Mouse (Mus musculus): ENCODE measurements at regions not wholly inside any gene's neighbourhood (a gene's known extent, or its start where the extent isn't known, plus 50 kb on each side); places are given as distances from the start of the nearest gene placed in this dataset.

DNA sequence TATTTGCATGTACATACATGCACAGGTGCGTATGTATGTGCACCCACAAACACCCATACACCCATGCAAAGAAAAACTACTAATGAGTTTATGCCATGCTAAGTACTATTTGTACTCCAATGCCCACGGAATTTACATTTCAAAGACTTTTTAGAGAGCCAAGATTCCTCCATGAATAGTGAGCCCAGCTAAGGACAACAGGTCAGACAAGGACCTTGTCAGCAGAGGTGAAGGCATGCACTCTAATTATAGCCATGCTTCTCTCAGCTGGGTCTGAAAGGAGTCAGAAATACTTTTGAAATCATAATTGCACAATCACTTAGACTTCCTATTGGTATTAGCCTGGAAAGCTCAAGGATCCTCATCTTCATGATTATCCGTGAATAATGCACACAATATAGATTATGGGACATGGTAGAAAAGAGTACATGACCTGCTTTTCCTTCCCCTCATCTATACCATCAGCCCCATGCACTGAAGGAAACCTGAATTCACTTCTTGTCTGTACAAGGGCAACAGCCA is 67.7 kb upstream of the Itprid2 start:
- TF ChIP-seq CTCF (IDR thresholded peaks at IDR 0.05; ENCODE audit: control insufficient read depth, insufficient read depth, insufficient read length) = no peak
- no peak for TF ChIP-seq MYOG (IDR thresholded peaks at IDR 0.05; ENCODE audit: control insufficient read depth, extremely low read depth, insufficient read length)
- TF ChIP-seq MAX (IDR thresholded peaks at IDR 0.05) = no peak
- no peak for TF ChIP-seq MYOD1 (IDR thresholded peaks at IDR 0.05; ENCODE audit: control insufficient read depth, insufficient read length, low read depth)
- TF ChIP-seq CEBPB (IDR thresholded peaks at IDR 0.05; ENCODE audit: low read depth) = peak; percentile 75
